Mouse (Mus musculus): Measurements from ENCODE around the gene Pole3. TPM values are rescaled to one million over a fixed set of nuclear protein-coding genes. Genes with fewer than 3 reads are reported as not detected.
A peak's percentile ranks its signal among the peaks of the same experiment; 100 is the strongest.

Pole3 gene
- polyA plus RNA-seq (2012; rRNA removed): 46.1 and 47.9 TPM in 2 replicates

DNA sequence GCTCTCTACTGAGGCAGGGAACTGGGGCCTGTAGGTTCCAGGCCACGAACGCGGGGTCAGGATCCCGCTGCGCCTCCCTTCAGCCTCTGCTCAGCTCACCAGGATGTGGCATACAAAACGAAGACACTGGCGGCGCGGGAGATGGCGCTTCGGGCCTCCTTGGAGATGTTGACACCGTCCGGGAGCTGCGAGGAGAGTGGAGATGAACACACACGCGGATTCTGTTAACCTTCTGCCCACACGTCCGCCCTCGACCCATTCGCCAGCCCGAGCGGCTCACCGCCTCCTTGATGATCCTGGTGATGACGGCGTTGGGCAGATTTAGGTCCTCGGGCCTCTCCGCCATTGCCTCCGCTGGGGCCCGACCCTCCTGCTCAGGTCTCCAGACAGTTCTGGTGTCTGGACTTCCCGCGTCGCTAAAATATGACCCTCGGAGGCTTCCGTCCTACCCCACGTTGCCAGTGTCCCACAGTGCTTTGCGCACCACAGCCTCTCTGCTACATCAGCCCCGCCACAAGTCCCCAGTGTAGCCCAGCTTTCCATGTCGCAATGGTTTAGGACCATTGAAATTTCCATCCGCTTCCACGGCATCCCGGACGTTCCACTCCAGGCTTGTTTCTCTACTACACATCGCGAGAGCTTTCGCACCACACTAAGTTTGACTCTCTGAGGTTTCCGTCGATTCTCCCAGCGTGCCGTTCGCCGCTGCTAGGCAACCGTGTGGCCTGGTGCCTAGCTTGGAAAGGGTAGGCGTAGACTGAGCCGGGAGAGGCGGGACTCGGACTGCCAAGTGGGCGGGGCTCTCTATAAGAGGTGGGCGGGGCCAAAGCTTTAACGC, at the start of gene Pole3, which contains the start of gene 4933430I17Rik:
Pole3 (minus strand) TSS at position 418 of the 838 bp plus-strand sequence.
4933430I17Rik (plus strand) TSS at position 719 of the 838 bp plus-strand sequence.
- DNase-seq (ENCODE audit: low read depth): peak; percentile 99
- TF ChIP-seq CTCF (IDR thresholded peaks at IDR 0.05; ENCODE audit: borderline replicate concordance, extremely low read depth, insufficient read depth, insufficient read length) (no peak), POLR2A (IDR thresholded peaks at IDR 0.05; ENCODE audit: borderline replicate concordance, extremely low read depth, insufficient read depth, insufficient read length, poor library complexity, severe bottlenecking) (peak; percentile 27; the same call in 1 of the 2 replicates)

GRCm38 (mm10) chr4:62570029-62570428, 45.2 kb upstream of the Pole3 start:
- no peak for DNase-seq (ENCODE audit: low read depth)
- no peak for TF ChIP-seq POLR2A (IDR thresholded peaks at IDR 0.05; ENCODE audit: borderline replicate concordance, extremely low read depth, insufficient read depth, insufficient read length, poor library complexity, severe bottlenecking)
- TF ChIP-seq CTCF (IDR thresholded peaks at IDR 0.05; ENCODE audit: borderline replicate concordance, extremely low read depth, insufficient read depth, insufficient read length): no peak

GRCm38 (mm10) chr4:62569603-62570002, 44.7 kb upstream of the Pole3 start:
- TF ChIP-seq POLR2A (IDR thresholded peaks at IDR 0.05; ENCODE audit: borderline replicate concordance, extremely low read depth, insufficient read depth, insufficient read length, poor library complexity, severe bottlenecking): no peak
- TF ChIP-seq CTCF (IDR thresholded peaks at IDR 0.05; ENCODE audit: borderline replicate concordance, extremely low read depth, insufficient read depth, insufficient read length): no peak
- no peak for DNase-seq (ENCODE audit: low read depth)

- no peak for DNase-seq (ENCODE audit: low read depth)
- TF ChIP-seq POLR2A (IDR thresholded peaks at IDR 0.05; ENCODE audit: borderline replicate concordance, extremely low read depth, insufficient read depth, insufficient read length, poor library complexity, severe bottlenecking) (no peak), CTCF (IDR thresholded peaks at IDR 0.05; ENCODE audit: borderline replicate concordance, extremely low read depth, insufficient read depth, insufficient read length) (no peak)
Observed at GRCm38 (mm10) chr4:62568359-62568758, 43.5 kb upstream of the Pole3 start.

- TF ChIP-seq CTCF (IDR thresholded peaks at IDR 0.05; ENCODE audit: borderline replicate concordance, extremely low read depth, insufficient read depth, insufficient read length) (no peak), POLR2A (IDR thresholded peaks at IDR 0.05; ENCODE audit: borderline replicate concordance, extremely low read depth, insufficient read depth, insufficient read length, poor library complexity, severe bottlenecking) (no peak)
- DNase-seq (ENCODE audit: low read depth): no peak
Observed at GRCm38 (mm10) chr4:62567696-62568095, 42.8 kb upstream of the Pole3 start.

DNA sequence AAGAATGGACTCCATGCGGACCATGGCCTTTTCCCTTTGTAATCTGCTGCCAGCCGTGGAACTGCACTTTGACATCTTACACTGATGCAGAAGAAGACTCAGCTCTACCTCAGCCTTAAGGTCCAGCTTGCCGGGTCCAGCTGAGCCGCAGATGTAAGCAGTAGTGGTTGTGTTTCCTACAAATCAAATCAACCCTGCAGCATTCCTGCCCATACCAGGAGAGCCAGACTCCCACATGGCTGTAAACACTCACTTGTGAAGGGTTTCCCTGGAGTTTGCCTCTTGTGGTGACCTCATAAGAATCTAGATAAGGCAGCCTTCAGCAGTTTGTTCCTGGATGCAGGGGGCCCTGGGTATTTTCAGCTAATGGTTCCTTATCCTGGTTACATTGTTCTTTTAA, 41.7 kb upstream of the Pole3 start:
- DNase-seq (ENCODE audit: low read depth): no peak
- no peak for TF ChIP-seq POLR2A (IDR thresholded peaks at IDR 0.05; ENCODE audit: borderline replicate concordance, extremely low read depth, insufficient read depth, insufficient read length, poor library complexity, severe bottlenecking)
- TF ChIP-seq CTCF (IDR thresholded peaks at IDR 0.05; ENCODE audit: borderline replicate concordance, extremely low read depth, insufficient read depth, insufficient read length): no peak

DNA sequence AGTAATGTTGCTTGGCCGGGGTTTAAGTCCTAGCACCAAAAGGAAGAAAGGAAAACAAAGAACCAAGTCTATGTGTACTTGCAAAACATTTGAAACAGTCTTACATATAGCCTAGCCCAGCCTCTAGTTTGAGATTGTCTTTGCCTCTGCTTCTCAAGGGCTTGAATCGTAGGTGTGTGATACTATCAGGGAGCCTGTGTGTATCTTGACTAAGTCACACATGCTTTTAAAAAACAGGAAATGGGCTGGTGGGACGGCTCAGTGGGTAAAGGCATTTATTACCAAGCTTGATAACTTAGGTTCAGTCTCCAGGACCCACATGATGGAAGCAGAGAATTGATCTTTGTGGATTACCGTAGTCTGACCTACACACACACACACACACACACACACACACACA, 37.1 kb upstream of the Pole3 start:
- no peak for DNase-seq (ENCODE audit: low read depth)
- TF ChIP-seq POLR2A (IDR thresholded peaks at IDR 0.05; ENCODE audit: borderline replicate concordance, extremely low read depth, insufficient read depth, insufficient read length, poor library complexity, severe bottlenecking) (no peak), CTCF (IDR thresholded peaks at IDR 0.05; ENCODE audit: borderline replicate concordance, extremely low read depth, insufficient read depth, insufficient read length) (no peak)

DNA sequence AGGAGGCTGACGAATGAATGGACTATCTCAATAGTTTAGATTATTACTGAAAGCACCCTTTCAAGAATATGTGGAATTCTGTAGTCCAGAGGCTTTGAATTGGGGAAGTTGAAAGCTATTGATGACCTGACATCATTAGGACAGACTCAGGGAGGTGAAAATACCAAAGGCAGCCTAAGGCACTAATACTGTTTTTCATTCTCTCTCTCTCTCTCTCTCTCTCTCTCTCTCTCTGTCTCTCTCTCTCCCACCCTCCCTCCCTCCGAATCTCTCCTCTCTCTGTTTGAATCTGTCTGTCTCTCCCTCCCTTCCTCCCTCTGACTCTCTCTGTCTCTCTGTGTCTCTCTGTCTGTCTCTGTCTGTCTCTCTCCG, 36.7 kb upstream of the Pole3 start:
- DNase-seq (ENCODE audit: low read depth): no peak
- TF ChIP-seq CTCF (IDR thresholded peaks at IDR 0.05; ENCODE audit: borderline replicate concordance, extremely low read depth, insufficient read depth, insufficient read length) (no peak), POLR2A (IDR thresholded peaks at IDR 0.05; ENCODE audit: borderline replicate concordance, extremely low read depth, insufficient read depth, insufficient read length, poor library complexity, severe bottlenecking) (no peak)

DNA sequence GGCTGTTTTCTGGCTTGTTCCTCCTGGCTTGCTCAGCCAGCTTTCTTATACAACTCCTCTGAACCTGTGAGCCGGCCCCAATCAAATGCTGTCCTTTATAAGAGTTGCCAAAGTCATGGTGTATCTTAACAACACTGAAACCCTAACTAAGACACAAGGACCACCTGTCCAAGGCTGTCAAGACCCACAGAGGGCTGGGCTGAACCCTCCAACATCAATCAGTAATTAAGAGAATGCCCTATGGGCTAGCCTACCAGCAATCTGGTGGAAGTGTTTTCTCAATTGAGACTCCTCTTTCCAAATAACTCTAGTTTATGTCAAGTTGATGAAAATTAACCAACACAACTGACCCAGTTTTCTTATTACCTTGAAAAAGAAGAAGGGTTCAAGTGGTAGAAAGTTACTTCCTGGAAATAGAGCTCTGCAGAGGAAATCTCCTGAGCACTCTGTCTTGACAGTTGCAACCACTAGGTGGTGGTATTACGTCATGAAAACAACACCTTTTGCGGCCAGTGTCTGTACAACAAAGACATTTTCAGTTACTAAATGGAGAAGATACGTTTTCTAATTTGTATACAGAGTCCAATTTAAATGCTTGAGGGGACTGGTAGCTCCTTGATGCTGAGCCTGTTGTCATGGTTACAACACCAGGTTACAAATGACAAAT, 36.2 kb upstream of the Pole3 start:
- DNase-seq (ENCODE audit: low read depth): peak; percentile 95
- TF ChIP-seq POLR2A (IDR thresholded peaks at IDR 0.05; ENCODE audit: borderline replicate concordance, extremely low read depth, insufficient read depth, insufficient read length, poor library complexity, severe bottlenecking) (no peak), CTCF (IDR thresholded peaks at IDR 0.05; ENCODE audit: borderline replicate concordance, extremely low read depth, insufficient read depth, insufficient read length) (peak; percentile 78; the same call in 1 of the 2 replicates)

DNA sequence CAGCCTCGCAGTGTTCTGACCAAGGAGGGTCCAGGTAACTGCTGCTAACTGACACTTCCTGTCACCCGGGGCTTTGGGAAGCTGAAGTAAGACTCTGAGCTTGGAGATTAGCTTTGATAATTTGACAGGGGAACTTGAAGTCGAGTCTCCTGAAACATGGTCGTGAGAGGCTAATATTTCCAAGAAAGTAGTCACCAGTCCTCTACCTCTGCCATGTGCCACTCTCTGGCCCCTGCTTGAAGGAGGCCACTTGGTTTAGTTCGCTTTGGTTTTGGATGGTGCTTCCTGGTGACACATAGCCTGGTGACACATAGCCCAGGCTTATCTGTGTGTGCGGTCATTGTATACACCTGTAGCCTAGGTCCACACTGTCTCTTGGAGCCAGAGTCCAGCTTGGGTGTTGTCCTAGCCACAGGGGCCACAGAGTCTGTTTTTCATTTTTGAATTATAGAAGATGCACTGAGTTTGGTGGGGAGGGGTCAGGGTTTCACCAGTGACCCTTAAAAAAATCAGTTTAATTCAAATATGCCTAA, 35.0 kb upstream of the Pole3 start, which contains the start of gene Rgs3:
Rgs3 (plus strand) TSS at position 51 of the 533 bp plus-strand sequence.
- TF ChIP-seq POLR2A (IDR thresholded peaks at IDR 0.05; ENCODE audit: borderline replicate concordance, extremely low read depth, insufficient read depth, insufficient read length, poor library complexity, severe bottlenecking) (no peak), CTCF (IDR thresholded peaks at IDR 0.05; ENCODE audit: borderline replicate concordance, extremely low read depth, insufficient read depth, insufficient read length) (no peak)
- DNase-seq (ENCODE audit: low read depth): no peak

DNA sequence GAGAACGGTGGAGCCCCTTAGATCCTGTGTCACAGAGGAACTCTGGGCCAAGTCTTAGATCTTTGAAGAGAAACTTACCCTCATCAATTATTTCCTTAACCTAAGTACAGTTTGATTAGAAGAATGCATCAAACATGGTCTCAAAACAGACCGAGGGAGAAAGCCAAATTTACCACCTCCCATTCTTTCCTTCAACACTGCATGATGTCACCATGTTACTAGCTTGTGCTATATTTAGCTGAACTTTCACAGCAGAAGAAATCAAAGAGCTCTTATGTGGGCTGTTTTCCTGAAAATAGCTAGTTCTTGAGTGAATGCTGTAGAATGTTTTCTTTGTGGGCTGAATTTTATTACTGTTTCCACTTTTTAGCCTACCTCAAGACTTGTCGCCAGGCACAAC, 32.6 kb upstream of the Pole3 start:
- TF ChIP-seq CTCF (IDR thresholded peaks at IDR 0.05; ENCODE audit: borderline replicate concordance, extremely low read depth, insufficient read depth, insufficient read length): no peak
- no peak for TF ChIP-seq POLR2A (IDR thresholded peaks at IDR 0.05; ENCODE audit: borderline replicate concordance, extremely low read depth, insufficient read depth, insufficient read length, poor library complexity, severe bottlenecking)

More for the DNA sequence above, 32.6 kb upstream of the Pole3 start:
- DNase-seq (ENCODE audit: low read depth): peak; percentile 18

Data from brain, embryonic 14.5 days (tissue).